Mouse (Mus musculus): ENCODE measurements around the gene Zfp93. TPM values are rescaled to one million over a fixed set of nuclear protein-coding genes. Genes with fewer than 3 reads are reported as not detected.

The Zfp93 gene
- total RNA-seq, 2 experiments from 2014 or later = 14.8 to 15.2 TPM

DNA sequence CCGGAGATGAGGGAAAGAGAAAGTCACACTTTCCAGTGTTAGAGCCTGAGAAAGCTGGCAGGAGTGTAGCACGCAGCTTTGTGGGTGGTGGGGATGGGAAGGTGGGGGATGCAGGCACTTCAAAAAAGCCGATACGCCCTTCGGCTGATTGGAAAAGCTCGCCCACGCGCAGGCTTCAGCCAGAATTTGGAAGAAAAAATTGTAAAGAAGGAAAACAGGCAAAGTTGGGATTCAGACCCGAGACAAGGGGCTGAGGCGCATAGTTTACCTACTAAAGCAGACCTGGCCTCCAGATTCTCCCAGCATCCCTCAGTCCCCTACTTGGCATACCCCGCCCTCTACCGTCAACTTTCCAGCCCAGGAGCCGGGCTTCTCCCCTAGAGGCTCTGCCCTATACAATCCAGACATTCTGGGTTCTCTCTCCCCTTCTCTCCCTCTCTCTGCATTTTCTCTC, 55.5 kb downstream of the Zfp93 start:
- TF ChIP-seq CTCF (conservative IDR thresholded peaks at IDR 0.05) = no peak
- H3K27ac ChIP-seq = peak overlapping the region; percentile 36; the same call in 1 of the 2 replicates
- peak overlapping the region; percentile 38 for H3K4me3 ChIP-seq
- DNase-seq (ENCODE audit: low spot score in 2 of 2) = peak; percentile 33 to 38

DNA sequence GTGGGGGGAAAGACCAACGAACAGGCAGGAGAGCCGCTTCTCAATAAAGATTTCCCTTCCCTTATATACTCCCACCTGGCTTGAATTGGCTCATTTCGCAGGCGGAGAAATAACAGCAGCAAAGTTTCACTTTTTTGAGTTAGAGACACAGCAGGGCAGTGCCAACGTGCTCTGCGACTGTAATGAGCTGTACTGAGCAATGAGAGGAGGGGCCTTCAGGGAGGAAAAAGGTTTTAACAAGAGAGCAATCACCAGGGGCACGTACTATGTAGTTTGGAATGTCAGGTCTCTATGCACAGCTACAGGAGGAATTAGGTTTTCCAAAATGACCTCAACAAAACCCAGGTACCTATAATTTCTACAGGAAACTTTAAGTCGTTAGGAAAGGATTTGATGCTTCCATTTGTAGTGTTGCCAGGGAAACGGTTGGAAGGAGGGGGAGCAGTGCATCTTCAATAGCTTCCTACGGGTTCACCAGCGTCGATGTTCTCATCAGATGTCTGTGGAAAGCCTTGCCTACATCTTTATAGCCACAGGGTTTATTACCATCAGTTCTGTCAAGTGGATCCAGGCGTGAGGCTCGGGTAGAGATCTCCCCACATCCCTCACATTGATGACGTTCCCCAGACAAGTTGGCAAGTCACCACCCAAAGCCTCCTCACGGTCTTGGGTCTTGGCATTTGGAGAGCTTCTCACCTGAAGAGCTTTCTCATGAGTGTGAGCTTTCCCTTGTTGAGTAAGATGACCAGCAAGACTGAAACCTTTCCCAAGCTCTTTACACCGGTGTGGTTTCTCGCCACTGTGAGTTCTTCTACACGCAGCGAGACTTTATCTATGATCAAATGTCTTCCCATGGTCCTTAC, 56.3 kb downstream of the Zfp93 start:
- TF ChIP-seq CTCF (conservative IDR thresholded peaks at IDR 0.05) = no peak
- Histone ChIP-seq H3K4me3 (no peak overlapping the region; the same call in 1 of the 2 replicates), H3K27ac (0 out of 2 replicates have a peak overlapping the region, but pooled peaks have one; percentile 32)
- no peak for DNase-seq (ENCODE audit: low spot score in 2 of 2)

Other genes with a start within 250 kb of the Zfp93 start
- not detected for gene Vmn1r183, start 217.2 kb upstream of the Zfp93 start, total RNA-seq (2021)
- gene Zfp180, start 188.5 kb upstream of the Zfp93 start, total RNA-seq (2021) = 10 to 100 TPM; 44.0 to 45.5 TPM
- gene Zfp112, start 158.1 kb upstream of the Zfp93 start, total RNA-seq (2021) = 10 to 100 TPM; 10.4 to 13.9 TPM
- gene Zfp235, start 136.3 kb upstream of the Zfp93 start, total RNA-seq (2021) = 10 to 100 TPM; 21.1 to 21.8 TPM
- gene Zfp114, start 95.4 kb upstream of the Zfp93 start, total RNA-seq (2021) = 1 to 10 TPM; 3.4 to 4.3 TPM
- 10 to 100 TPM; 11.0 TPM for gene Zfp111, start 59.0 kb upstream of the Zfp93 start, total RNA-seq (2021)
- gene Zfp109, start 32.9 kb upstream of the Zfp93 start, total RNA-seq (2021) = 1 to 10 TPM; 8.6 TPM
- 1 to 10 TPM; 8.0 to 8.6 TPM for gene Zfp108, start 15.6 kb upstream of the Zfp93 start, total RNA-seq (2021)
- 10 to 100 TPM; 21.6 to 24.2 TPM for gene Zfp61, start 30.8 kb downstream of the Zfp93 start, total RNA-seq (2021)
- 10 to 100 TPM; 16.6 to 17.5 TPM for gene Zfp94, start 46.2 kb downstream of the Zfp93 start, total RNA-seq (2021)
- not detected for gene Tescl, start 63.5 kb downstream of the Zfp93 start, total RNA-seq (2021)
- gene Lypd5, start 78.8 kb downstream of the Zfp93 start, total RNA-seq (2021) = not detected
- gene Kcnn4, start 99.8 kb downstream of the Zfp93 start, total RNA-seq (2021) = under 1 TPM; 0.64 to 0.67 TPM
- gene Smg9, start 129.2 kb downstream of the Zfp93 start, total RNA-seq (2021) = 10 to 100 TPM; 34.6 to 43.6 TPM
- gene Irgc1, start 181.9 kb downstream of the Zfp93 start, total RNA-seq (2021) = not detected
- gene Plaur, start 192.1 kb downstream of the Zfp93 start, total RNA-seq (2021) = under 1 TPM; 0.23 to 0.32 TPM
- 100 to 1,000 TPM; 128 to 132 TPM for gene Cadm4, start 211.6 kb downstream of the Zfp93 start, total RNA-seq (2021)
- 10 to 100 TPM; 32.6 to 41.6 TPM for gene Zfp428, start 236.6 kb downstream of the Zfp93 start, total RNA-seq (2021)
- gene AC161166.1, start 242.0 kb downstream of the Zfp93 start, total RNA-seq (2021) = not detected